Mouse (Mus musculus): ENCODE measurements around the gene Ltbp2.

DNA sequence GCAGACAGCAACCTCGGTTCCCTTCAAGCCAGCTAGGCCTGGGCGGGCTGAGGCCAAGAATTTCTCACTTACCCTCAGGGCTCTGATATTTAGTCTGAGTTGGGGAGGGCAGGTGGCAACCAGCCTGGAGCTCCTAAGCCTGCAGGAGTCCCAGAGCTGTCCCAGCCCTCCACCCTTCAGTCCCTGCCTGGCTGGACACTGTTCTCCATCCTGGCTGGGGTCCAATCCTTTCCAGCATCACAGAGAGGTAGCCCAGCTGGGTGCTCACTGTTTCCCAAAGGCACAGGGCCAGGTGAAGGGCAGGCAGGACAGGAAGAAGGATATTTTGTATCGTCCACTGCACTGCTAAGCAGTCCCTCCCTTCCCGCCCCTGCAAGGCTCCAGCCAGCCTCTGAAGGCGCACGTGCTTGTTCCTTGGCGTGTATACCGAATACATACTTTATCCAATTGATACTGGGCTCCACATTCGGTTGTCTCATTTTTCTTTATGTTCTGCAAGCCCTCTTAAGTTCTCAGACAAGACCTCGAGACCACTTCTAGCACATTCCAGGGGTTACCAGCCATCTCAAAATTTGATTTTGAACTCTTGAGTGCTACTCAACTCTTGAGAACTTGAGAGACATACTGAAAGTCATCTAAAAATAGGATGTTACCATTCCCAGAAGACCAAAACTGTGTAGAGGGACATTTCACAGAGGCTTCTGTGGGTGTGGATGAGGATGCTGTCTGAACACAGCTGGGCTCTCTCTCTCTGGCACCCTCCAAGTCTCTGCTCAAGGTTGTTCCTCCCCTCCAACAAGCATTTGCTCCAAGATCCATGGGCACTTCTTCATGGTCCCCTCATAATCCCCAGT, 31.5 kb upstream of the Ltbp2 start:
- no peak for TF ChIP-seq POLR2A (IDR thresholded peaks at IDR 0.05; ENCODE audit: low read depth, low read length)
- TF ChIP-seq CTCF (conservative IDR thresholded peaks at IDR 0.05; ENCODE audit: insufficient read depth, insufficient read length, low read depth, low read length) = no peak
